Mouse (Mus musculus) thymus, adult 2 months (tissue): ENCODE results near the gene Phf21a.

Source experiments
- CTCF ChIP-seq: fragments of 200-500 bp; IDR thresholded peaks from 2 replicates; pipeline ENCODE4 v1.5.1; 2012; ENCODE audit warnings: mild to moderate bottlenecking, control low read depth, low read length, moderate library complexity, borderline replicate concordance; ENCODE audit not compliant: control insufficient read depth, poor library complexity, insufficient read depth; ENCODE audit errors: extremely low read depth
- POLR2A ChIP-seq: fragments of 200-500 bp; IDR thresholded peaks from 2 replicates; pipeline ENCODE4 v1.6.1; 2012; ENCODE audit warnings: mild to moderate bottlenecking, low read length, control low read depth, moderate library complexity; ENCODE audit not compliant: control insufficient read depth, poor library complexity, insufficient read depth; ENCODE audit errors: extremely low read depth

DNA sequence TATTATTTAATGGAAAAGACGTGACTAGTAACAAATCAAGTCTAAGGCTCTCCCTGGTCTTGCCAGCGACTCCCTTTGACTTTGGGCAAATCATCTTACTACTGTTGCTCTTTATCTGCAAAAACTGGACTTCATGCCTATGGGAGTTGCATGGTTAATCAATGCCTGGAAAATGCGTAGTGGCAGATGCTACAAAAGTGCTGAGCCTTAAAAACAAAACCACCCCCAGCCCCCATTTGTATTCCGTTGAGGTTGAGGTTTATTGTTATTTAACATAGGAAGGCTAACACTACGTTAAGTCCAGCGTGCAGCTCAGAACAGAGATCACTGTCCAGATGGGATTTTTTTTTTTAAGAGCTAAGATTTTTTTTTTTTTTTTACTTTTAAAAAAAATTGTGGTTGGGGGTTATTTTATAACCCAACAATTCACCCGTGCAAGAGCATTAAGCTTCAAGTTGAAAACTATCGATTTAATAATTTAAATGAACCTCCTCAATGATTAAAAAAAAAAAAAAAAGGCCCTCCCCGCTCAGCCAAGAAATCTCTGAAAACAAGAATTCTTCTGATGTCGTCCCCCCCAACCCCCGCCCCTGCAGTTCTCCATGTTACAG, 89.3 kb downstream of the Phf21a start:
- TF ChIP-seq POLR2A (no peak), CTCF (no peak)
